Mouse (Mus musculus) myocyte (in vitro differentiated cells): ENCODE measurements around the gene Ehmt2.

Source experiments
- E2F4 ChIP-seq: IDR thresholded peaks from one replicate; pipeline ENCODE4 v1.6.1; 2011; ENCODE audit warnings: mild to moderate bottlenecking, control low read depth, moderate library complexity; ENCODE audit not compliant: insufficient read depth
- MAX ChIP-seq: IDR thresholded peaks from one replicate; pipeline ENCODE4 v1.6.1; 2011; ENCODE audit warnings: low read depth, mild to moderate bottlenecking, control low read depth
- MYOD1 ChIP-seq, 3 experiments: IDR thresholded peaks; one replicate each; pipeline ENCODE4 v1.6.1; 2011; ENCODE audit warnings: control low read depth in 2 of 3, low read depth in 2 of 3, mild to moderate bottlenecking in 2 of 3, moderate library complexity in 1 of 3; ENCODE audit not compliant: insufficient read length in 2 of 3, control insufficient read depth in 1 of 3
- MYOG ChIP-seq, 3 experiments: IDR thresholded peaks; one replicate each; pipeline ENCODE4 v1.6.1; 2011; ENCODE audit warnings: control low read depth in 2 of 3, low read depth in 2 of 3, mild to moderate bottlenecking in 2 of 3; ENCODE audit not compliant: insufficient read length in 2 of 3, control insufficient read depth in 1 of 3, insufficient read depth in 1 of 3
- POLR2A ChIP-seq: IDR thresholded peaks from one replicate; pipeline ENCODE4 v1.6.1; 2011; ENCODE audit warnings: low read depth, mild to moderate bottlenecking, control low read depth, moderate library complexity; ENCODE audit not compliant: insufficient read length
- POLR2AphosphoS2 ChIP-seq: IDR thresholded peaks from one replicate; pipeline ENCODE4 v1.6.1; 2011; ENCODE audit warnings: low read depth, control low read depth; ENCODE audit not compliant: insufficient read length
- USF1 ChIP-seq: IDR thresholded peaks from one replicate; pipeline ENCODE4 v1.6.1; 2011; ENCODE audit warnings: low read depth, mild to moderate bottlenecking, control low read depth, moderate library complexity

DNA sequence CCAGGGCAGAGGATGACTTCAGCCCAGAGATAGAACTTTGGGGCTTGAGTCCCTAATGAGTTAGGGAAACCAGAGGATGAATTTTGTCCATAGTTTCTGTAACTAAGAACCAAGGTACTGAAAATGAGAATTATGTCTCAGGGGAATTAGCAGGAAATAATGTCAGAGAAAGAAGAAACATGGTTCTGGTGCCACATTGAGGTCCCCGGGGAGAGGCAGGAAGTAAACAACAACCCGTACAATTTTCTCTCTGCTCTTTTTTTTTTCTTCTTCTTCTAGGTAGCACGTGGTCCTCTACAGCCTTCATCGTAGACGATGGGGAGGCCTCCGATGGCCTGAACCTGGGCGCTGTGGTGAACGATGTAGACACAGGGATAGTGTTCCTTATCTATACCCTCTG is 34.0 kb downstream of the Ehmt2 start:
- no peak for TF ChIP-seq MYOG (IDR thresholded peaks at IDR 0.05; ENCODE audit: control insufficient read depth in 1 of 3, insufficient read depth in 1 of 3, insufficient read length in 2 of 3, low read depth in 2 of 3)
- no peak for TF ChIP-seq POLR2AphosphoS2
- no peak for TF ChIP-seq POLR2A
- no peak for TF ChIP-seq E2F4
- TF ChIP-seq MYOD1 (IDR thresholded peaks at IDR 0.05; ENCODE audit: control insufficient read depth in 1 of 3, insufficient read length in 2 of 3, low read depth in 2 of 3): no peak
- TF ChIP-seq MAX: no peak
- no peak for TF ChIP-seq USF1
